Mouse (Mus musculus) MEL (cell line): ENCODE measurements around the gene Crip2. TPM values are rescaled to one million over a fixed set of nuclear protein-coding genes. Genes with fewer than 3 reads are reported as not detected.

Experiments
- DNase-seq: peaks from one replicate; pipeline ENCODE4 v3.0.0; 2011; ENCODE audit warnings: low read depth, low spot score
- H3K27ac ChIP-seq: 2 replicates; pipeline ENCODE4 v1.5.1; 2012; ENCODE audit warnings: low read depth, mild to moderate bottlenecking, control low read depth, low read length, moderate library complexity; ENCODE audit not compliant: control insufficient read depth
- H3K27me3 ChIP-seq, 2 experiments: fragments of 150-350 bp in 1 of 2; sonication (generic) in 1 of 2; 2 replicates each; pipeline ENCODE4 v1.6.1; 2012; ENCODE audit warnings: low read length in 2 of 2, mild to moderate bottlenecking in 2 of 2, improper control_type of control experiment in 1 of 2, moderate library complexity in 1 of 2; ENCODE audit not compliant: insufficient read depth in 2 of 2, control insufficient read depth in 1 of 2
- H3K36me3 ChIP-seq, 2 experiments: 2 replicates each; pipeline ENCODE4 v1.6.1; 2012 to 2014; ENCODE audit warnings: low read length in 2 of 2, improper control_type of control experiment in 1 of 2, inconsistent platforms in 1 of 2, mild to moderate bottlenecking in 1 of 2; ENCODE audit not compliant: insufficient read depth in 2 of 2, control insufficient read depth in 1 of 2
- H3K4me1 ChIP-seq, 2 experiments: fragments of 150-350 bp in 1 of 2; sonication (generic) in 1 of 2; 2 replicates each; pipeline ENCODE4 v1.6.1; 2012; ENCODE audit warnings: low read length in 2 of 2, improper control_type of control experiment in 1 of 2, mild to moderate bottlenecking in 1 of 2; ENCODE audit not compliant: insufficient read depth in 2 of 2, control insufficient read depth in 1 of 2
- H3K4me3 ChIP-seq, 2 experiments: fragments of 150-350 bp in 1 of 2; sonication (generic) in 1 of 2; 2 replicates each; pipeline ENCODE4 v1.5.1; 2012; ENCODE audit warnings: low read depth in 2 of 2, low read length in 2 of 2, mild to moderate bottlenecking in 2 of 2, moderate library complexity in 2 of 2, control low read depth in 1 of 2, improper control_type of control experiment in 1 of 2; ENCODE audit not compliant: control insufficient read depth in 1 of 2, insufficient read depth in 1 of 2
- H3K79me2 ChIP-seq: 2 replicates; pipeline ENCODE4 v1.6.1; 2012; ENCODE audit warnings: mild to moderate bottlenecking, low read length, moderate library complexity; ENCODE audit not compliant: control insufficient read depth, poor library complexity, insufficient read depth
- H3K9ac ChIP-seq: 2 replicates; pipeline ENCODE4 v1.6.1; 2012; ENCODE audit warnings: low read depth, mild to moderate bottlenecking, control low read depth, low read length, moderate library complexity; ENCODE audit not compliant: control insufficient read depth, poor library complexity, severe bottlenecking
- H3K9me3 ChIP-seq: fragments of 150-350 bp; sonication (generic); replicated peaks from 2 replicates; pipeline ENCODE4 v1.6.1; 2012; ENCODE audit warnings: mild to moderate bottlenecking, low read length, improper control_type of control experiment, moderate library complexity; ENCODE audit not compliant: insufficient read depth
- BHLHE40 ChIP-seq: IDR thresholded peaks from 2 replicates; pipeline ENCODE4 v1.6.1; 2012; ENCODE audit warnings: low read depth, mild to moderate bottlenecking, inconsistent platforms, low read length, improper control_type of control experiment, borderline replicate concordance
- CHD1 ChIP-seq: IDR thresholded peaks from 2 replicates; pipeline ENCODE4 v1.6.1; 2012; ENCODE audit warnings: low read depth, mild to moderate bottlenecking, inconsistent platforms, low read length, improper control_type of control experiment
- CTCF ChIP-seq, 3 experiments: IDR thresholded peaks in 2 of 3; conservative IDR thresholded peaks in 1 of 3; 2 replicates each; pipeline ENCODE4 v1.5.1; 2011 to 2012; ENCODE audit warnings: low read length in 3 of 3, low read depth in 2 of 3, mild to moderate bottlenecking in 2 of 3, improper control_type of control experiment in 1 of 3, inconsistent platforms in 1 of 3, mixed read lengths in 1 of 3, moderate library complexity in 1 of 3; ENCODE audit not compliant: control insufficient read depth in 1 of 3, insufficient read depth in 1 of 3, poor library complexity in 1 of 3, severe bottlenecking in 1 of 3
- ELF1 ChIP-seq: IDR thresholded peaks from 2 replicates; pipeline ENCODE4 v1.6.1; 2014; ENCODE audit warnings: low read depth, mild to moderate bottlenecking, inconsistent platforms, low read length, improper control_type of control experiment, moderate library complexity
- GABPA ChIP-seq: IDR thresholded peaks from 2 replicates; pipeline ENCODE4 v1.6.1; 2012; ENCODE audit warnings: low read depth, mild to moderate bottlenecking, inconsistent platforms, low read length, improper control_type of control experiment, moderate library complexity
- GATA1 ChIP-seq: IDR thresholded peaks from 2 replicates; pipeline ENCODE4 v1.6.1; 2011; ENCODE audit warnings: low read depth, low read length, improper control_type of control experiment
- HCFC1 ChIP-seq: IDR thresholded peaks from 2 replicates; pipeline ENCODE4 v1.6.1; 2012; ENCODE audit warnings: low read depth, mild to moderate bottlenecking, inconsistent platforms, low read length, improper control_type of control experiment, moderate library complexity
- JUND ChIP-seq: IDR thresholded peaks from 2 replicates; pipeline ENCODE4 v1.6.1; 2011; ENCODE audit warnings: low read depth, mild to moderate bottlenecking, improper control_type of control experiment, low read length
- MAFK ChIP-seq: IDR thresholded peaks from 2 replicates; pipeline ENCODE4 v1.6.1; 2011; ENCODE audit warnings: low read depth, mild to moderate bottlenecking, low read length, improper control_type of control experiment, borderline replicate concordance
- MAX ChIP-seq: IDR thresholded peaks from 2 replicates; pipeline ENCODE4 v1.6.1; 2011; ENCODE audit warnings: low read length, improper control_type of control experiment
- MAZ ChIP-seq: IDR thresholded peaks from 2 replicates; pipeline ENCODE4 v1.6.1; 2012; ENCODE audit warnings: low read depth, mild to moderate bottlenecking, inconsistent platforms, low read length, improper control_type of control experiment
- MEF2A ChIP-seq: IDR thresholded peaks from 2 replicates; pipeline ENCODE4 v1.6.1; 2014; ENCODE audit warnings: low read depth, mild to moderate bottlenecking, inconsistent platforms, low read length, improper control_type of control experiment; ENCODE audit not compliant: poor library complexity, insufficient replicate concordance, severe bottlenecking; ENCODE audit errors: extremely low read depth
- MXI1 ChIP-seq: IDR thresholded peaks from 2 replicates; pipeline ENCODE4 v1.6.1; 2011; ENCODE audit warnings: mild to moderate bottlenecking, low read depth, low read length, improper control_type of control experiment
- MYB ChIP-seq: IDR thresholded peaks from 2 replicates; pipeline ENCODE4 v1.6.1; 2011; ENCODE audit warnings: mild to moderate bottlenecking, low read depth, low read length, improper control_type of control experiment
- MYC ChIP-seq: IDR thresholded peaks from 2 replicates; pipeline ENCODE4 v1.6.1; 2011; ENCODE audit warnings: low read depth, mild to moderate bottlenecking, low read length, improper control_type of control experiment, moderate library complexity
- NRF1 ChIP-seq: IDR thresholded peaks from 2 replicates; pipeline ENCODE4 v1.6.1; 2014; ENCODE audit warnings: low read depth, mild to moderate bottlenecking, inconsistent platforms, low read length, improper control_type of control experiment, moderate library complexity; ENCODE audit not compliant: poor library complexity, insufficient read depth, severe bottlenecking
- POLR2A ChIP-seq, 2 experiments: IDR thresholded peaks; 2 replicates each; pipeline ENCODE4 v1.6.1; 2011 to 2012; ENCODE audit warnings: low read length in 2 of 2, mild to moderate bottlenecking in 2 of 2, control low read depth in 1 of 2, improper control_type of control experiment in 1 of 2, low read depth in 1 of 2, moderate library complexity in 1 of 2; ENCODE audit not compliant: control insufficient read depth in 1 of 2, insufficient read depth in 1 of 2, poor library complexity in 1 of 2
- RAD21 ChIP-seq: IDR thresholded peaks from 2 replicates; pipeline ENCODE4 v1.6.1; 2011; ENCODE audit warnings: mild to moderate bottlenecking, low read depth, low read length, improper control_type of control experiment
- RCOR1 ChIP-seq: IDR thresholded peaks from 2 replicates; pipeline ENCODE4 v1.6.1; 2012; ENCODE audit warnings: low read depth, mild to moderate bottlenecking, inconsistent platforms, low read length, improper control_type of control experiment
- SIN3A ChIP-seq: IDR thresholded peaks from 2 replicates; pipeline ENCODE4 v1.6.1; 2012; ENCODE audit warnings: low read length, improper control_type of control experiment, inconsistent platforms
- TAL1 ChIP-seq: IDR thresholded peaks from 2 replicates; pipeline ENCODE4 v1.6.1; 2012; ENCODE audit warnings: mild to moderate bottlenecking, inconsistent platforms, low read length, moderate library complexity, mixed read lengths
- TBP ChIP-seq: IDR thresholded peaks from 2 replicates; pipeline ENCODE4 v1.8.0; 2011; ENCODE audit warnings: low read depth, low read length, improper control_type of control experiment
- TCF12 ChIP-seq: IDR thresholded peaks from 2 replicates; pipeline ENCODE4 v1.6.1; 2014; ENCODE audit warnings: low read depth, mild to moderate bottlenecking, inconsistent platforms, low read length, improper control_type of control experiment, moderate library complexity
- USF1 ChIP-seq: IDR thresholded peaks from 2 replicates; pipeline ENCODE4 v1.6.1; 2014; ENCODE audit warnings: low read depth, mild to moderate bottlenecking, inconsistent platforms, low read length, improper control_type of control experiment, moderate library complexity
- USF2 ChIP-seq, 2 experiments: IDR thresholded peaks; 2 replicates each; pipeline ENCODE4 v1.6.1; 2011 to 2012; ENCODE audit warnings: improper control_type of control experiment in 2 of 2, low read length in 2 of 2, borderline replicate concordance in 1 of 2, inconsistent platforms in 1 of 2, low read depth in 1 of 2, mild to moderate bottlenecking in 1 of 2; ENCODE audit not compliant: insufficient read depth in 1 of 2
- ZC3H11A ChIP-seq: IDR thresholded peaks from 2 replicates; pipeline ENCODE4 v1.6.1; 2012; ENCODE audit warnings: low read depth, mild to moderate bottlenecking, inconsistent platforms, low read length, improper control_type of control experiment
- ZMIZ1 ChIP-seq: IDR thresholded peaks from 2 replicates; pipeline ENCODE4 v1.6.1; 2012; ENCODE audit warnings: low read depth, mild to moderate bottlenecking, inconsistent platforms, low read length, improper control_type of control experiment, moderate library complexity
- ZNF384 ChIP-seq: IDR thresholded peaks from 2 replicates; pipeline ENCODE4 v1.6.1; 2012; ENCODE audit warnings: low read depth, mild to moderate bottlenecking, inconsistent platforms, low read length, improper control_type of control experiment
- polyA plus RNA-seq, 2 experiments: library from polyadenylated mRNA; stranded (reverse) in 1 of 2; unstranded in 1 of 2; fragments of >175 nt in 1 of 2; fragments of >200 nt in 1 of 2; gene quantifications; 2 replicates each; pipeline versions ENCODE4 v1.2.1 to v1.2.4; 2012; ENCODE audit warnings: low replicate concordance in 2 of 2, low read depth in 1 of 2; ENCODE audit not compliant: insufficient read length in 2 of 2, insufficient read depth in 1 of 2, missing spikeins in 1 of 2
- total RNA-seq: library from RNA; depleted of rRNA; stranded (reverse); fragments of 300-350 nt; gene quantifications from 2 replicates; pipeline ENCODE4 v1.2.3, GENCODE M21; 2012

Gene Crip2
- total and polyA plus RNA-seq, 3 experiments = 65.2 to 261 TPM; not detected in 1

GRCm38 (mm10) chr12:113140616-113141411 lies 778 bp downstream of the Crip2 start (continued):
- TF ChIP-seq TCF12 = no peak
- no peak for TF ChIP-seq MAZ
- no peak for TF ChIP-seq ELF1
- peak; percentile 23; the same call in 1 of the 2 replicates for TF ChIP-seq MYB
- peak; percentile 34; the same call in 1 of the 2 replicates for TF ChIP-seq RCOR1
- no peak for TF ChIP-seq ZNF384
- TF ChIP-seq USF2 (IDR thresholded peaks at IDR 0.05; ENCODE audit: borderline replicate concordance in 1 of 2, insufficient read depth in 1 of 2, low read depth in 1 of 2, low read length in 2 of 2) = no peak
- TF ChIP-seq TAL1 = peak; percentile 55
- TF ChIP-seq TBP = peak; percentile 58; the same call in 1 of the 2 replicates
- peak; percentile 91; the same call in 1 of the 2 replicates for TF ChIP-seq MYC
- no peak; the same call in 1 of the 2 replicates for TF ChIP-seq MXI1
- TF ChIP-seq MEF2A = no peak
- peak; percentile 49; the same call in 1 of the 2 replicates for TF ChIP-seq GATA1
- no peak for TF ChIP-seq JUND
- TF ChIP-seq BHLHE40 = no peak
- no peak for TF ChIP-seq SIN3A
- TF ChIP-seq RAD21 = no peak
- TF ChIP-seq CHD1 = no peak
- TF ChIP-seq USF1 = no peak
- peak; percentile 92 for TF ChIP-seq MAX
- TF ChIP-seq ZMIZ1 = no peak
- TF ChIP-seq CTCF (IDR thresholded peaks at IDR 0.05 in 2 of 3, conservative IDR thresholded peaks at IDR 0.05 in 1 of 3; ENCODE audit: control insufficient read depth in 1 of 3, insufficient read depth in 1 of 3, low read depth in 2 of 3, low read length in 3 of 3, poor library complexity in 1 of 3, severe bottlenecking in 1 of 3) = no peak
- TF ChIP-seq, all 39 proteins: peak for 11

GRCm38 (mm10) chr12:113141531-113141973 lies 1.5 kb downstream of the Crip2 start:
- no peak overlapping the region for H3K27ac ChIP-seq
- H3K9ac ChIP-seq = no peak overlapping the region
- peaks cover 0 to 12% of the 10 kb centered on the region in 2 experiments; a peak in 3 of 4 replicates for H3K36me3 ChIP-seq
- no peaks in the 10 kb centered on the region for H3K9me3 ChIP-seq
- DNase-seq = no peak
- H3K27me3 ChIP-seq = no peaks in the 10 kb centered on the region
- peaks cover 2% of the 10 kb centered on the region; the same call in 1 of the 2 replicates for H3K79me2 ChIP-seq
- H3K4me3 ChIP-seq = peak overlapping the region in 1 of 2 experiments; percentile 70; a peak in 1 of 4 replicates
- H3K4me1 ChIP-seq = peaks cover 0 to 21% of the 10 kb centered on the region in 2 experiments; a peak in 3 of 4 replicates
- TF ChIP-seq GABPA = no peak
- no peak for TF ChIP-seq HCFC1
- no peak for TF ChIP-seq USF2 (IDR thresholded peaks at IDR 0.05; ENCODE audit: borderline replicate concordance in 1 of 2, insufficient read depth in 1 of 2, low read depth in 1 of 2, low read length in 2 of 2)
- TF ChIP-seq ZC3H11A = no peak
- no peak for TF ChIP-seq BHLHE40
- TF ChIP-seq TBP = no peak
- no peak for TF ChIP-seq MAFK
- no peak for TF ChIP-seq MAX
- no peak for TF ChIP-seq NRF1
- TF ChIP-seq ELF1 = no peak
- TF ChIP-seq MEF2A = no peak
- no peak for TF ChIP-seq SIN3A
- TF ChIP-seq POLR2A (IDR thresholded peaks at IDR 0.05; ENCODE audit: control insufficient read depth in 1 of 2, insufficient read depth in 1 of 2, low read depth in 1 of 2, low read length in 2 of 2, poor library complexity in 1 of 2) = no peak
